Mouse (Mus musculus) spleen, postnatal 36 days (tissue): Measurements from ENCODE around the gene Csf2rb.
"Not testable (repeated sequence)": the region's sequence is repeated elsewhere in the genome, so short reads cannot be mapped to it uniquely, and the experiment has no call there.

Experiments used
- DNase-seq, 2 experiments: peaks; one replicate each; pipeline ENCODE4 v3.0.0; 2022; ENCODE audit warnings: low spot score in 2 of 2, mixed read lengths in 1 of 2

Gene Csf2rb

DNA sequence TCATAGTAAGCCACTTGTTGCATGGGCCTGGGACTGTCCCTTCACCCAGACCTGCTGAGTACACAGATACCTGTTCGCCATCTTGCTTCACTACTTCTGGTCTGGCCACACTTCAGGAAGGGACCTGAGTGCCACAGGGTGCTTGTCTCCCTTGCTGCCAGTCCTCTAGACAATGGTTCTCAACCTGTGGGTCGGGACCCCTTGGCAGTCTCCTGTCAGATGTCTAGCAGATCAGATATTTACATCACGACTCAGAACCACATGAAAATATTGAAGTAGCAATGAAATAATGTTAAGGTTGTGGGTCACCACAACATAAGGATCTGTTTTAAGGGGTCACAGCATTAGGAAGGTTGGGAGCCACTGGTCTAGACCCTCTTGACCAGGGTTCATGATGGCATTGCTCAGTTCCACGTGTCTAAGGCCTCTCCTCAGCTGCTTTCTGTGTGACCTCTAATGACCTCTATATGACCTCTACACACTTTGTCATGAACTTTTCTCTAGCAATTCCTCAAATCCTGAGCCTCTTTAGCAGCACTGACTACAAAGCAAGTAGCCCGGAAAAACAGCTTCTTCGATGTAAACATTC is 2.3 kb downstream of the Csf2rb start:
- not testable (repeated sequence) for DNase-seq

DNA sequence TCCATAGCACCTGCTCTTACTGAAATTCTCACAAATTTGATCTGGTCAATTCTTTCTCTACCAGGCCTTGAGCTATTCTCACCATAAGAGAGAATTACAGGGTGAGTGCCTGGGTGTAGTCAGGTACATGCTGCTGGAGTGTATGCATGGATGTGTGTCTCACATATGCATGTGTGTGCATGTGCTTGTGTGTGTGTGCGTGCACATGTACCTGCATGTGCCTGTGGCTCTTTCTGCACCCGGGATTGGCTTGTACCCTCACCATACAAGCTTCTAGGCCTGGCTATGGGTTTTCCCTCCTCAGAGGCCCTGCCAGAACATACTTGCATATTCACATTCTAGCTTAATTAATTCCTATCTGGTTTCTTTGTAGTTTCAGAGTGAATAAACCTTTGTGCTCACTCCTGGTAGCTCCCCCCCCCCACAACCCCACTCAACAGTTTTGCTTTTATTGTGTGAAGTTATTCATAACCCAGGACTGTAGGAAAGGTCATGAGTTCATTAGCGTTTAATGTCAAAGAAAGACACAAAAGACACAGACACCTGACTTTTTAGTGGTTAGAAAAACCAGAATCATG is 3.1 kb downstream of the Csf2rb start:
- no peak for DNase-seq

DNA sequence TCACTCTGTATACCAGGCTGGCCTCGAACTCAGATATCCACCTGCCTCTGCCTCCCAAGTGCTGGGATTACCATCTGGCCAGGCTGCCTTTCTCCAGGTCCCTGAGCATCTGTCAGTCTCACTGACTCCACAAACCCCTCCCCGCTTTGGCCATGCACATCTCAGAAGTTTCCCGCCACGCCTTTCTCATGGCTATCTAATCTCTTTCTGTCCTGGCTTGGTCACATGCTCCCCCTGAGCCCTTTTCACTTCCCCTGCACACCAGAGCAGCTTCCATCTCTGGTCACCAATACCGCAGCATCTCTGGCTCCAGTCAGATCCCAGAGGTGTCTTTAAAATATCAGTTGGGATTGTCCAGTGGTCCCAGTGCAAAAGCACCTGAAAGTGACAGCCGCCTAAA is 4.4 kb downstream of the Csf2rb start:
- not testable (repeated sequence) for DNase-seq

DNA sequence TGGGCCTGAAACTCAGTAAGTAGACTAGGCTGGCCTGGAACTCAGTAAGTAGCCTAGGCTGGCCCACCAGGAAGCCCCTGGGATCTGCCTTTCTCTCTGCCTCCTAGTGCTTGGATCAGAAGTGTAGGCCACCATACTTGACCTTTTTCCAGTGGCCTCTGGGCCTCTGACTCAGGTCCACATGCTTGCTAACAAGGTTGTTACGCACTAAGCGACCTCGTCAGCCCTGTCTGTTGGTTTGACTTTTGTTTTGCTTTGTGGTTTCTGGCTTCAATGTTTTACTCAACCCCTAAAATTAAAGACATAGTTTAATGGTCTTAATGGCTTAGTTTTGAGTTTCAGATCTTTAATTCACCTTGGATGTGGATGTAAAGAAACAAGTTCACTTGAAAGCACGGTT is 5.2 kb downstream of the Csf2rb start:
- DNase-seq: no peak

DNA sequence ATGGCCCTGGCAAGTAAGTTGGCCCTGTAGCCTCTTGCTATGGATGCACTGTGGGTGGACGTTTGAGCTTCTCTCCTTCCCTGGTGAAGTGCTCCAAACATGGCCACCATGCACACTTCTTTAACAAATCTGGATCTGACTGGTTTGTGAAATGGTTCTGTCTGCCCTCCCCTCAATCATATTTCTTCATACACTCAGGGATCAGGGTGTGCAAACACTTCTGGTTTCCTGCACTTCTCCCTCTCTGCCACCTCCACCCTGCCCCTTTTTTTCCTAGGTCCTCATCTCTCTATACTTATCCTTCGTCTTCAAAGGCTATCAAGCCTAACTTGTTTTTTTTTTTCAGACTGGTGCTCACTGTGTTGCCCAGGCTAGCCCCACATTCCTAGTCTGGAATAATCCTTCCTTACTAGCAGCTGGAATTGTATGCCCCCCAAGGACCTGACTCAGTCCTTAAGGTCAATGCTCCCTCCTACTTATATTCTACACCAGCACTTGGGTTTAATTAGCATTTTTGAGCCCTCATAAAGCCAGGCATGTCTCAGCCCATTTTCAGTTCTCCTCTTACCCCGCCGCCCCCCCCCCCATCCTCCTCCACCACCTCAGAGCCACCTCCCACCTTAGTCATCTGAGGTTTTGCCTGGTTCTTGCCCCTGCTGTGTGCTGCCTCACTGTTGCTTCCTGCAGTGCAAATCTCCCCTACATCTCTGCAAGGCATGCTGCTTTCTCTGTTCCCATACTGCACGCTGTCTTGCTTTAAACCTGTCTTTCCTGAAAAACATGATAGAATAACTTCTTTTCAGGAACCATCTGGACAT is 6.2 kb downstream of the Csf2rb start:
- DNase-seq: peak in 1 of 2 experiments; percentile 29

DNA sequence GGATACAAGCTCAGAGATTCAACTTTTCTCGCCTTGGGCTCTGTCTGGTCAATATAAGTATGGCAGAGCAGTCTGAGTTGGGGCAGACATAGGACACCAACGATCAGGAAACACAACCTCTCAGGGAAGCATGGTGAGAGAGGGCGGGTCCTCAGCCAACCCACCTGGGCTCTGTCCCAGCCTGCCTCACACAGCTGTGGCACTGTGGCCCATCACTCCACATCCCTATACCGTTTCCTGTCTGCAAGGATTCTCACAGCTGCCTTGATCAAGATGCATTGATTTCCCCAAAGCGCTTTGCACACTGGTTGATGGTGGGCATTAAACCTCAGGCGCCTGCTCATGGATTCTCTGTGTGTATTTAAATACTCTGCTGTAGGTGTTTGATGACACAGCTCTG is 7.4 kb downstream of the Csf2rb start:
- DNase-seq: no peak

DNA sequence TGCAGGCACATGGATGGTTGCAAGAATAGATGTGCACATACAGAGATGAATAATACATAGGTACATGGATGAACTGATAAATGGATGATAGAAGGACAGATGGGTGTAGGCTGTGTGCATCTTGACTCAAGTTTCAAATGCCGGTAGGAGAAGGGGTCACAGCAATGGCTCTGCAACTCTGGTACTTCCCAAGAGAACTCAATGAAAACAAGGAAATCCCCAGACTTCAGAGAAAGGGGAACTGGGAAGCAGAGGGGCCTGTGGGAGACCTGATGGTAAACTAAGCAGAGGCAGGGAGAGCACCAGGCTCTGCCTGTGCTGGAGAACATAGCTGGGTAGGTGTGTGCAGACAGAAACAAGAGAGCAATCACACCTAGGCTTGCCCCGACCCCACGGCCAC is 8.8 kb downstream of the Csf2rb start:
- no peak for DNase-seq

DNA sequence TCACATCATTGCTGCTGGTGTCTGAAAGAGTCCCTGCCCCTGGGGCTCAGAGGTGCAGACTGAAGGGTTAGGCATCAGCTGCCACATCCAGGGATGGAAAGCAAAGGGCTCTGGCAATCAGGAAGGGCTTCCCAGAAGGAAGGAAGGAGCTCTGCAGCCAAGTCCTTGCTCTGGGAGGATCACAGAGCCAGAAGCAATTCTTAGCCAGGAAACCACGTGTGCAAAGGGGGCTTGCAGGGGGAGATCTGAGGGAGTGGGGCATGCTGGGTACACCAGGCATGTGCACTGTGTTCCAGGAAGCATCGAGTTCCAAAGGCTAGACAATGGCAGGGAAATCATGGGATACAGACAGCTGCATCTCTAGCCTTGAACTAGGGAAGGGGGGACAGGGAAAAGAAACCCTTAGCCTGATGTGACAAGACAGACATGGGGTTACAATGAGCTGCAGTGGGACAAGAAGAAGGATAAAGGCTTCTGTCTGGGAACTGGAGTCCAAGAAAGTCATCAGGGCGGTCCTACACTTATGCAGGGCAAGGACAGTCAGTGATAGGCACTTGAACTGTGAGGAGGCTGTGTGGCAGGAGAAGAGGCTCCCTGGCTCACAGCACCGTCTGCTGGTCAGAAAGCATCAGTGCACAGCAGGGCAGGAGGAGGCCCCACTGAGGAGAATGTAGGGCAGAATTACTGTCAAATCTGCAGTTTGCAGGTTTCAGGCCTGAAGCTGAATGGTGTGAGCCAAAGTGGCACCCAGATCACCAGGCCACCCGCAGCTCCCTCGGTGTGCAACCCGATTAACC is 14.3 kb downstream of the Csf2rb start:
- peak; percentile 52 to 55 for DNase-seq

DNA sequence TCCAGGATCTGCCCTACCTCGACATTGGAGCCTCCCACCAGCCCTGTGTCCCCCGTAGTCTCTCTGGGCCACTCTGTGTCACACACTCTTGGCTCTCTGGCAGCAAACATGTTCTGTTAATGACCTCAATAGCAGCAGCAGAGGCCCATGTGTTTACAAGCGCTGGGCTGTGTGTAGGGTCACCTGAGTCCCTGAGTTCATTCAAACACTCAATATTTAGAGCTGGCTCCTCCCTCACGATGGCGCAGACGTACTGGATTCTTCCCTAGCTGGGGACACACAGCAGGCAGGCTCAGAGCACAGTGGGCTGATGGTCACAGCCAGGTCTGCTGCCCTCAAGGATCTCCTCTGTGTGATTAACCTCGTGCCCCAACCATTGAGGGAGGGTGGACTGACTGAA is 15.4 kb downstream of the Csf2rb start:
- DNase-seq: not testable (repeated sequence)

DNA sequence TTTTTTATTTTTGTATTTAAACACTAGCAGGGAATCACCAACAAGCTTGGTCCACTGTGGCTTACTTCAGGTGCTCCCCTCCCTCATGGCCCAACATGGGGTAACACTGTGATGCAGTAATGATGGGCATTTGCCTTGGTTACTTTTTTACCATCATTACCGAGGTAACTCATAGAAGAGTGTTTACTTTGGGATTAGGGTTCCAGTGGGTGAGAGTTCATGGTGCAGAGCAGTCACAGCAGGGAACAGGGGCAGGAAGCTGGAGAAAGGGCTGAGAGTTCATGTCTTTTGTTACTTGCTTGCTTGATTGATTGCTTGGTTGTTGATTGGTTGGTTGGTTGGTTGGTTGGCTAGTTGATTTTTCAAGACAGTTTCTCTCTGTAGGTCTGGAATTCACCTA is 18.1 kb downstream of the Csf2rb start:
- no peak for DNase-seq

DNA sequence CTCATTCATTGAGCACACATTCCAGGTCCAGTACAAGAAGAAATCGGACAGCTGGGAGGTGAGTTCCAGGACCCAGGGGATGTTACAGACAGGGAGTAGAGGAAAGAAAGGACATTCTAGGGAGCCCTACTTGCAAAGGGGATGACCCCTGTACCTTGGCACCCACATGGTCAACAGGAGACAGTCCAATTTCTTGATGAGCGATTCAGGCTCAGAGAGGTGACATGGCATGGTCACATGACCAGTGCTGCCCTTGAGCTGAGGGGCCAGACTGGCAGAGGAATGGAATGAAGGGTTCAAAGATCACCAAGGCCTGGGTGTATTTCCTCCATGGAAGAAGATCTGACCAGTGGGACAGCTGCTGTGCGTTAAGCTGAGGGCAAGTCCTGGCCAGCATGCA is 19.0 kb downstream of the Csf2rb start:
- no peak for DNase-seq

DNA sequence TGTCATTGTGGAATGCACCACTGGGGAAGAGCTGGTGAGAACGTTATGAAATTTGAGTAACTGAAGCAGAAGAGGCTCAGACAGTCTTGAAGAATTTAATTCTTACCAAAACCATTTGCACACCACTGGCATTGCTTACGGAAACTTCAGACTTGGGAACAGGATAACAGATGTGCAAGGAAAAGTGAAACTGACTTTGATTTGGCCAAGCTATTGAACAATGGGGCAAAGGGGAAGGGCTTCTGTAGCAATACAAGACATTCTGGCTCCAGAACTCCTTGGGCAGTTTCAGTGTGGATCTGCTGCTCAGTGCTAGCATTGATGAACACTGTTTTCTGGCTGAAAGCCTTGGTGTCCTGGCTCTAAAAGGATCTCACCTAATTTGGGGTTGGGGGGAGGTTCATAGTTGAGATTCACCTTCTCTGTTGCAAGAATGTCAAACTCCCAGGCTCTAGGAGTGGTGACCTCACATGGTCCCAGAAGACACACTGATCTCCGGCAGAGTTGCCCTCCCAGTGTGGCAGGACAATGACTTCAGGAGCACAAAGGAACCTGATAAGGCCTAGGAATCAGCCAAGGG is 26.1 kb downstream of the Csf2rb start:
- no peak for DNase-seq

DNA sequence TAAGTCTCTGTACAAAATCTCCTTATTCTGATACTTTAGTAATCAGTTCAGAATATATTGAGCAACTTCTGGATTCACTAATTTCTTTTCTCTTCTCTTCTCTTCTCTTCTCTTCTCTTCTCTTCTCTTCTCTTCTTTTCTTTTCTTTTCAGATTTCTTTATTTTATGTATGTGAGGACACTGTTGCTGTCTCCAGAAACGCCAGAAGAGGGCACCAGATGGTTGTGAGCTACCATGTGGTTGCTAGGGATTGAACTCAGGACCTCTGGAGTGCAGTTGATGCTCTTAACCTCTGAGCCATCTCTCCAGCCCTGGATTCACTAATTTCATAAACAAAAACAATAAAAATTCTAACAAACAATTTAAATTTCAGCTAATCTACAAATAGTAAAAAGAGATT is 29.4 kb downstream of the Csf2rb start:
- DNase-seq: no peak

DNA sequence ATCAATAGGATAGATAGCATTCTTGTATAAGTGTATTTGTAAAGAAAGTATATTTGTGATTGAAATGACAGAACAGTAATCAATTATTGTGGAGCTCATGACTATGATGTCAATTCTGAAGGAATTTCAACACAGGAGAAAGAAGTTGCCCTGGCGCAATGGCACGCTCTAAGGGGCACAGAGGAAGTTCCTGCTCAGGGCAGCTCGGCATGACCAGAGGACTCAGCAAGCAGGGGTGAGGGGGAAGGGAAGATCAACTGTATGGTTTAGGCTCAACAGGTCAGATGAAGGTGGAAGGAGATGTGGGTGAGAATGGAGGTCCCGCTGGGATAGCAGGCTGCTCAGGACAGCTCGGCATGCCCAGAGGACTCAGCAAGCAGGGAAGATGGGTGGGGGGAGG is 30.0 kb downstream of the Csf2rb start:
- DNase-seq: no peak

DNA sequence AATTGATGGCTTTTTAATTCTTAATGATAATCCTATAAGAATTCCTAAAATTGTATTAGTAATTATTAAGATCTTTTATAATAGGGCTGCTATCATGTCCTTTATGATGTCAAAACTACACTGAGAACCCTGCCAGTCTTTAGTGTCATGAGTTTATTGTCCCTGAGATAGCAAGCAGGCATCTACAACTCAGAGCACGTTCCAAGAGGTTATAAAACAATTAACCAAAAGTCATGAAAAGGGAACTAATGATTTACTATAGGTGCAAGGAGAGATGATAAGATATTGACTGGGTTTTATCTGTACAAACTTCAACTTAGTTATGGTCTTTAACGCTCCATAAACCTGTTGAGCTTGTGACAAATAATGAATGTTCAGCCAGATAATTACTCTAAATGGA is 40.4 kb downstream of the Csf2rb start:
- no peak for DNase-seq

DNA sequence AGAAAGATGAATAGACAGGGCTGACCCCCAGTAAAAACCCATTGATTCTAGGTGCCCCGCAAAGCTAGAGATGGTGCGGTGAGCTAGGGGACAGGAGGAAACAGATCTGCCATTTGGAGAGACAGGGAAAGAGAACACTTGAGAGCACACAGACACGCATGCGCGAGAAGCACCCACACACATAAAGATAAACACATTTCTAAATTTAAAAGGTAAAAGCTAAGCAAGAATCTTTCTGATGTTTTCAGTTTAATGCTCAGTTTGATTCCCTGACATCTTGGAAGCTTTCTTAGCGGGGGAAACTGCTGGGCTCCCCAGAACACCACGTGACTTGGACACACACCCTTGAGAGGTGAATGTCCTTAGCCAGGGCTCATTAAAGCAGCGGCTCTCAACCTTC is 41.3 kb downstream of the Csf2rb start:
- DNase-seq: no peak

DNA sequence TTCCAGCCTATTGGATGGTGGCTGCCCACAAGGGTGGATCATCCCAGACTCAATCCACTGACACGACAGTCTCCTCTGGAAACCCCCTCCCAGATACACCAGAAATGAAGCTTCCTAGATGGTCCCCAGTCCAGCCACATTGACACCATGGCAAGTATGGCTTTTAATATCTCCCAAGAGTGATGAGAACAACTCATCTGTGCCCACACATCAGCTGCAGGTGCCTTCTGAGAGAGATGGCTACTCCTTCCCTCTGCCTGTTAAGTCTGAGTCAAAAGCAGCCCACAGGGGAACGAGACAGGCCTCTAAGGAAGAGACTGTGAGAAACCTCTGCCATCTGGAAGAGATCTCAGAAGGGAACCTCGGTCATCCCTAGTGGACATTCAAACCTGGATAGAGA is 42.3 kb downstream of the Csf2rb start:
- DNase-seq: no peak

DNA sequence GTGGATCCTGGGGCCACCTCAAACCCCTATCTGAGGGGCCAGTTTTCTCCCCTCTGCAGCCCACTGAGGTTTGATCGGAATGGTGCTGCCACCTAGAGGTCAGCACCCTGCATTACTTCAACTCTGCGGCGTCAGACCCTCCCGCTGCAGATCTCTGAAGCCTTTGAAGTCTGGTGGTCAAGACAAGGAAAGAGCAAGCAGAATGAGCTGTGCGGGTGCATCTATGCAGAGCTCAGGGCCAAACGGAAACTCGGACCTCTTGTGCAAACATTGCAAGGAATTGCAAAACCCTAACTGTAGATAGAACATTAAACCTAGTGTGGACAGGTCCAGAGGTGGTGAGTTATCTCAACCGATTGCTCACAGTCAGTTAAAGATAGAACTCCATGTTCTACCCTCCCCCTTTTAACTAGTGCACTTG is 43.4 kb downstream of the Csf2rb start:
- DNase-seq: peak; percentile 8 to 28

DNA sequence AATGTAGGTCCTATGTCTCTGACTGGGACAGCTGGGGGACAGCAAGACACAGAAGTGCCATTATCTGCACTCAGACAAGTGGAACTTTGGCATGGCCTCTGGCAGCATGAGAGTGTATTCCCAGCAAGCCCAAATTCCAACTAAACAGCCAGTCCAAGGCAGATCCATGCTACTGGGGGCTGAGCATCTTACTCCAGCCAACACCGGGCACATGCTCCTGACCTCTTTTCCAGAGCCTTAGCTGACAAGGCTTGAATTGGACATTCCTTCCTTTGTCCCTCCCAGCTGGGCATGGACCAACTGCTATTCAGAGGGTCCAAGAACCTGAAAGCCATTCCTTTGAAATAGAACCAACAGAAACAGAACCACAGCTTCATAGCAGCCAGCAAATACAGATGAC is 44.1 kb downstream of the Csf2rb start:
- DNase-seq: no peak

DNA sequence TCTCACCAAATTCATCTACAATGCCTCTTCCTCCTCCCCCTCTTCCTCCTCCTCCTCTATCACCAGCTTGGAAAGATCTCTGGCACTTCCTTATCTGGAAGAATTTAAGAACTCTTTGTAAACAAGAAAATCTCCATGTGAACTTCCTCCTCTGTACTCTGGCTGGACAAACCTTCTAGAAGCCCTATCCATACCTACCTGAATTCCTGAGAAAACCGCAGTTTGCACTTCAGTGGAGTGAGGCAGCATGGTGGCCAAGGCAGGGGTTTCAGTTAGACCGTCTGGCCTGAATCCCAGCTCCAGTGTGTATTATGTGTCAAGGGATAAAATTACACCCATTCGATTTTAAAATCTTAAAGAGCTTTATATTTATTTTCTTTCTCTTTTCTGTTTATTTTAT is 47.2 kb downstream of the Csf2rb start:
- no peak for DNase-seq

DNA sequence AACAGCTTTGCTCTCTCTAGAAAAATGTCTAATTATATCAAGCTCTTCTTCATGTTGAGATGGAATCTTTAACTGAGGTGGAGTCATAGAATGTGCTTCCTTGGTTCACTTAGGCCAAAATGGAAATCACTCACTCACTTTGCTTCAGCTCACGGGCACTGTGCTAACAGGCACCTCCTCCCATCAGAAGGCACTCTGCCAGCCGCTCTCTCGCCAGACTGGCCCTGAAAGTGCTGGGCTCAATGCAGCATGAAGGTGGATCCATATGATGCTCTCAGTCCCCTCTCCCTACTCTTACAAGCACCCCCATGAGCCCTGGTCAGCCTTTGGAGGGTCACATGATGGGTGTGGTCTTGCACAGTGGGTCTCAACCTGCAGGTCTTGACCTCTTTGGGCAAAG is 48.7 kb downstream of the Csf2rb start:
- no peak for DNase-seq

DNA sequence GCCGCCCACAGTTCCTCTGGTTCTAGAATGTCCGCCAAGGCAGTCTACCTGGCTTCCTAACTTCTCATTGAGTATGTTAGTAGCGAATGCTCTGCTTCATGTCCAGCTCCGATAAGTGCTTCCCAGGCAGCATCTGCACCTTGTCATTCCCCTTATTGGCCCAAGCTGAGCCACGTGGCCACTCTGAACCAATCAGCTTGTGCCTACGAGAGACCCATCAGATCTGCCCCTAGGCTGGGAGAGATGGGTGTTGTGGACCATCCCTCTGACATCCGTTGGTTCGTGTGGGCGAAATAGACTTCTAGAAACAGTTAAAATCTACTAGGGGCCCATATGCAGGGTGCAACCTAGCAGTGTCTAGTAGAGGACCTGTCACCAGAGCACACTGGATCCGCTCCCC is 52.3 kb downstream of the Csf2rb start:
- DNase-seq: no peak
